Mouse (Mus musculus) heart, embryonic 15.5 days (tissue): Measurements from ENCODE around the gene Gpr4. TPM values are rescaled to one million over a fixed set of nuclear protein-coding genes. Genes with fewer than 3 reads are reported as not detected.

Experiments used
- ATAC-seq: fragments of 200-750 bp; cut with Nextera tagmentation; replicated peaks from 2 replicates; pipeline ENCODE4 v1.8.0; 2017; ENCODE audit warnings: low read depth, moderate TSS enrichment; ENCODE audit not compliant: insufficient number of reproducible peaks, insufficient read depth, low FRiP score
- H3K27ac ChIP-seq: fragments of 300-500 bp; sonication (generic); 2 replicates; pipeline ENCODE4 v1.5.1; 2015; ENCODE audit warnings: mild to moderate bottlenecking, inconsistent platforms
- H3K27me3 ChIP-seq: fragments of 300-500 bp; sonication (generic); 2 replicates; pipeline ENCODE4 v1.6.1; 2015; ENCODE audit warnings: inconsistent platforms
- H3K36me3 ChIP-seq: fragments of 300-500 bp; sonication (generic); 2 replicates; pipeline ENCODE4 v1.6.1; 2015; ENCODE audit warnings: mild to moderate bottlenecking, inconsistent platforms
- H3K4me1 ChIP-seq: fragments of 300-500 bp; sonication (generic); replicated peaks from 2 replicates; pipeline ENCODE4 v1.6.1; 2015; ENCODE audit warnings: inconsistent platforms
- H3K4me2 ChIP-seq: fragments of 300-500 bp; sonication (generic); 2 replicates; pipeline ENCODE4 v1.6.1; 2015; ENCODE audit warnings: inconsistent platforms, mild to moderate bottlenecking, moderate library complexity
- H3K4me3 ChIP-seq: fragments of 300-500 bp; sonication (generic); 2 replicates; pipeline ENCODE4 v1.5.1; 2015; ENCODE audit warnings: mild to moderate bottlenecking, inconsistent platforms
- H3K9ac ChIP-seq: fragments of 300-500 bp; sonication (generic); 2 replicates; pipeline ENCODE4 v1.6.1; 2015; ENCODE audit warnings: mild to moderate bottlenecking, inconsistent platforms
- H3K9me3 ChIP-seq: fragments of 300-500 bp; sonication (generic); replicated peaks from 2 replicates; pipeline ENCODE4 v1.6.1; 2016; ENCODE audit warnings: inconsistent platforms
- WGBS: fragments of 180-500 bp; shearing (Covaris S2); methylation state at CpG from one replicate; pipeline ENCODE4 v1.1.7; 2015; ENCODE audit warnings: mixed read lengths; 5-methylcytosine and 5-hydroxymethylcytosine counted together
- polyA plus RNA-seq: library from polyadenylated mRNA; unstranded; fragments of >200 nt; fragmentation: Nextera tagmentation; extraction: Ambion mirVana; gene quantifications from 2 replicates; pipeline ENCODE4 v1.2.1, GENCODE M21; 2015

The Gpr4 gene
- polyA plus RNA-seq, 1 experiment from 2014 or later: 2.1 TPM

- H3K9ac ChIP-seq: 0 out of 2 replicates have a peak overlapping the region, but pooled peaks have one; percentile 15
- H3K27me3 ChIP-seq: no peaks in the 10 kb centered on the region
- peaks cover 41% of the 10 kb centered on the region for H3K36me3 ChIP-seq
- no peak for ATAC-seq
- H3K9me3 ChIP-seq: no peaks in the 10 kb centered on the region
- no peak overlapping the region for H3K4me3 ChIP-seq
- 57% methylated on average over 10 of the region's 10 CpGs for WGBS
- H3K4me1 ChIP-seq: peaks cover 59% of the 10 kb centered on the region
- H3K27ac ChIP-seq: peak overlapping the region; percentile 24; the same call in 1 of the 2 replicates
- peak overlapping the region; percentile 11; the same call in 1 of the 2 replicates for H3K4me2 ChIP-seq
Measured at GRCm38 (mm10) chr7:19265928-19266822, 53.8 kb downstream of the Gpr4 start.

GRCm38 (mm10) chr7:19267051-19267450, 54.7 kb downstream of the Gpr4 start:
- peaks cover 34% of the 10 kb centered on the region for H3K36me3 ChIP-seq
- H3K9ac ChIP-seq: peak overlapping the region; percentile 15; the same call in 1 of the 2 replicates
- no peak overlapping the region for H3K4me2 ChIP-seq
- 43% methylated on average over 10 of the region's 10 CpGs for WGBS
- peak overlapping the region; percentile 94; the same call in 1 of the 2 replicates for H3K27ac ChIP-seq
- H3K27me3 ChIP-seq: no peaks in the 10 kb centered on the region
- ATAC-seq: no peak
- H3K9me3 ChIP-seq: no peaks in the 10 kb centered on the region
- no peak overlapping the region for H3K4me3 ChIP-seq
- H3K4me1 ChIP-seq: peaks cover 59% of the 10 kb centered on the region

GRCm38 (mm10) chr7:19268993-19269681, 56.8 kb downstream of the Gpr4 start:
- H3K4me1 ChIP-seq: peaks cover 64% of the 10 kb centered on the region

GRCm38 (mm10) chr7:19269721-19270441, 57.5 kb downstream of the Gpr4 start:
- Histone ChIP-seq H3K4me2 (peak overlapping the region; percentile 93), H3K9me3 (no peaks in the 10 kb centered on the region), H3K4me3 (peak overlapping the region; percentile 95), H3K9ac (peak overlapping the region; percentile 94), H3K27me3 (no peaks in the 10 kb centered on the region), H3K36me3 (peaks cover 7% of the 10 kb centered on the region), H3K27ac (peak overlapping the region; percentile 94), H3K4me1 (peaks cover 58% of the 10 kb centered on the region)
- WGBS: under 1% methylated on average over 18 of the region's 19 CpGs
- ATAC-seq: peak; percentile 69

More at GRCm38 (mm10) chr7:19268993-19269681, 56.8 kb downstream of the Gpr4 start:
- Histone ChIP-seq H3K4me2 (peak overlapping the region; percentile 93), H3K9ac (peak overlapping the region; percentile 94), H3K36me3 (peaks cover 15% of the 10 kb centered on the region), H3K4me3 (peak overlapping the region; percentile 95), H3K27me3 (no peaks in the 10 kb centered on the region), H3K9me3 (no peaks in the 10 kb centered on the region), H3K27ac (peak overlapping the region; percentile 94)
- no peak for ATAC-seq
- WGBS: 32% methylated on average over 10 of the region's 10 CpGs

- no peaks in the 10 kb centered on the region for H3K9me3 ChIP-seq
- peak overlapping the region; percentile 95 for H3K4me3 ChIP-seq
- peak overlapping the region; percentile 94 for H3K27ac ChIP-seq
- H3K4me1 ChIP-seq: peaks cover 50% of the 10 kb centered on the region
- H3K27me3 ChIP-seq: no peaks in the 10 kb centered on the region
- peaks cover 6% of the 10 kb centered on the region; the same call in 1 of the 2 replicates for H3K36me3 ChIP-seq
- WGBS: 1% methylated on average over 19 of the region's 21 CpGs
- peak overlapping the region; percentile 94 for H3K9ac ChIP-seq
- ATAC-seq: no peak
- H3K4me2 ChIP-seq: peak overlapping the region; percentile 93
Measured at GRCm38 (mm10) chr7:19270509-19271237, 58.3 kb downstream of the Gpr4 start.

- WGBS: under 1% methylated on average over 62 of the region's 62 CpGs
- peaks cover 41% of the 10 kb centered on the region for H3K4me1 ChIP-seq
- ATAC-seq: peak; percentile 62
- H3K9ac ChIP-seq: peak within 1 kb of the TSS; percentile 94
- no peaks in the 10 kb centered on the region for H3K9me3 ChIP-seq
- peak within 1 kb of the TSS; percentile 95 for H3K4me3 ChIP-seq
- peak within 1 kb of the TSS; percentile 94 for H3K27ac ChIP-seq
- H3K36me3 ChIP-seq: peaks cover 6% of the 10 kb centered on the region; the same call in 1 of the 2 replicates
- H3K27me3 ChIP-seq: no peaks in the 10 kb centered on the region
- peak within 1 kb of the TSS; percentile 93 for H3K4me2 ChIP-seq
Measured at GRCm38 (mm10) chr7:19271238-19272172, 59.2 kb downstream of the Gpr4 start, which contains the start of gene Vasp. Vasp (minus strand) TSS chr7:19271817.

- Histone ChIP-seq H3K4me3 (peak overlapping the region; percentile 95), H3K9me3 (no peaks in the 10 kb centered on the region), H3K36me3 (peaks cover 6% of the 10 kb centered on the region; the same call in 1 of the 2 replicates), H3K4me2 (peak overlapping the region; percentile 93), H3K27me3 (peaks cover 1% of the 10 kb centered on the region; the same call in 1 of the 2 replicates), H3K9ac (peak overlapping the region; percentile 94), H3K4me1 (peaks cover 34% of the 10 kb centered on the region), H3K27ac (peak overlapping the region; percentile 94)
- under 1% methylated on average over 36 of the region's 36 CpGs for WGBS
- peak; percentile 45 for ATAC-seq
Measured at GRCm38 (mm10) chr7:19272173-19272764, 59.9 kb downstream of the Gpr4 start.
